Comparison of ENCODE assay signal across 24 mouse cellular contexts in the genomic region with DNA sequence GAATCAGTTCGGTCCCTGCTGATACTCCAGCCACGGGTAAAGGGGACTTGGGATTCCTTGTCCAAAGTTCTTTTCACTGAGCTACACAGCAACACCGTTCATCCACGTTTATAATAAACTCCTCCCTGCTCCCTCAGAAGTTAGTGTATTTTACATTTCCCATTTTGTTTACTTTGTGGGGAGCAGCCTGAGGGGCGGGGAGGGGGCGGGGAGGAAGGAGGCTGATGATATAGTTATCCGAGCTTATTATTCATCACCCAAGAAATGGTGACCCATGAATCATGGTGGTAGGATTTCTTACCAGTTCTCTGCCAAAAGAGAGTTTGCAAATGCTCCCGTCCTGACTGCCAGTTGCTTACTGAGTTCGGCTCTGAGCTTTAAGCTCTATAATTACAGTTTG. TPM values are rescaled to one million over a fixed set of nuclear protein-coding genes. Genes with fewer than 3 reads are reported as not detected.
DNase-seq lines count a peak whose midpoint lies in the region; ATAC-seq and TF ChIP-seq lines count a peak whose summit lies in the region.
"Had no signal": no experiment of that assay in that cellular context is flagged by ENCODE, and none has a peak within 500 bp of the region (broad histone marks: within the 10 kb centered on the region; RNA-seq: fewer than 3 reads in every experiment).

No protein-coding gene starts in this region.

- H3K4me1 ChIP-seq in lung, embryonic 15.5 days = peaks cover 29% of the 10 kb centered on the region
- H3K4me1 ChIP-seq in lung, adult 2 months (ENCODE audit: control insufficient read depth, insufficient read depth, low read length) = no peaks in the 10 kb centered on the region; the same call in 1 of the 2 replicates
- peaks cover 24% of the 10 kb centered on the region for H3K4me1 ChIP-seq in intestine, embryonic 14.5 days (replicated peaks; ENCODE audit: control insufficient read depth, insufficient read depth, low read length)
- peaks cover 25% of the 10 kb centered on the region for H3K4me1 ChIP-seq in stomach, embryonic 14.5 days (ENCODE audit: control insufficient read depth, insufficient read depth, low read length)

- H3K9ac ChIP-seq in lung, embryonic 15.5 days = no peak overlapping the region
- no peak overlapping the region for H3K9ac ChIP-seq in intestine, embryonic 14.5 days (ENCODE audit: low read length)
- no peak overlapping the region for H3K9ac ChIP-seq in stomach, embryonic 14.5 days (replicated peaks; ENCODE audit: low read depth, low read length)
- H3K9ac ChIP-seq: forebrain, postnatal 0 days; neural tube, embryonic 12.5 days had no signal

- no peaks in the 10 kb centered on the region for H3K27me3 ChIP-seq in lung, embryonic 15.5 days
- no peaks in the 10 kb centered on the region for H3K27me3 ChIP-seq in intestine, embryonic 14.5 days (replicated peaks; ENCODE audit: control insufficient read depth, insufficient read depth, low read length)
- H3K27me3 ChIP-seq in stomach, embryonic 14.5 days (ENCODE audit: control insufficient read depth, insufficient read depth, low read length) = no peaks in the 10 kb centered on the region
- H3K27me3 ChIP-seq: CH12.LX; neural tube, embryonic 12.5 days had no signal

- 27% methylated on average over 9 of the region's 9 CpGs for WGBS in lung, embryonic 15.5 days
- 33% methylated on average over 9 of the region's 9 CpGs for WGBS in lung, adult 2 months
- WGBS in intestine, embryonic 14.5 days = 35% methylated on average over 9 of the region's 9 CpGs
- 34% methylated on average over 9 of the region's 9 CpGs for WGBS in stomach, embryonic 14.5 days

- no peak for TF ChIP-seq CTCF in lung, adult 2 months (IDR thresholded peaks at IDR 0.05; ENCODE audit: insufficient read depth, low read length)

- H3K4me2 ChIP-seq in lung, embryonic 15.5 days = peak overlapping the region; percentile 24
- peak overlapping the region; percentile 9; the same call in 1 of the 2 replicates for H3K4me2 ChIP-seq in intestine, embryonic 14.5 days (ENCODE audit: low read length)
- H3K4me2 ChIP-seq in stomach, embryonic 14.5 days (replicated peaks; ENCODE audit: low read depth, low read length) = peak overlapping the region; percentile 20; the same call in 1 of the 2 replicates
- H3K4me2 ChIP-seq: neural tube, embryonic 12.5 days had no signal

- intact Hi-C loops in heart, postnatal 25 days (cut with DNase I) = no loop called here

- ATAC-seq in lung, embryonic 15.5 days (ENCODE audit: borderline replicate concordance, extremely low read depth, low FRiP score, low TSS enrichment) = no peak
- no peak for ATAC-seq in intestine, embryonic 14.5 days (replicated peaks; ENCODE audit: low FRiP score, low TSS enrichment, low read depth)
- 0 out of 2 replicates have a peak, but pooled peaks have one; percentile 53 for ATAC-seq in stomach, embryonic 14.5 days (ENCODE audit: insufficient number of reproducible peaks, insufficient read depth, low FRiP score, low read depth)
- ATAC-seq: forebrain, postnatal 0 days; hindbrain, embryonic 16.5 days had no signal

- no peak overlapping the region for H3K27ac ChIP-seq in lung, embryonic 15.5 days
- no peak overlapping the region for H3K27ac ChIP-seq in intestine, embryonic 14.5 days (ENCODE audit: low read depth)
- peak overlapping the region; percentile 64; the same call in 1 of the 2 replicates for H3K27ac ChIP-seq in stomach, embryonic 14.5 days (ENCODE audit: low read length)
- H3K27ac ChIP-seq: heart, embryonic 10.5 days; hindbrain, embryonic 10.5 days; limb, embryonic 10.5 days; macrophage; midbrain, embryonic 10.5 days; neural tube, embryonic 12.5 days had no signal

- TF ChIP-seq POLR2A in lung, adult 2 months (IDR thresholded peaks at IDR 0.05; ENCODE audit: borderline replicate concordance, extremely low read depth, low read depth, low read length) = no peak

- H3K4me3 ChIP-seq in lung, embryonic 15.5 days = no peak overlapping the region
- H3K4me3 ChIP-seq in lung, adult 2 months (replicated peaks; ENCODE audit: extremely low read depth, low read depth, low read length) = no peak overlapping the region
- H3K4me3 ChIP-seq in intestine, embryonic 14.5 days (ENCODE audit: low read depth, low read length) = no peak overlapping the region
- no peak overlapping the region for H3K4me3 ChIP-seq in stomach, embryonic 14.5 days (ENCODE audit: low read depth, low read length)
- H3K4me3 ChIP-seq: heart, embryonic 10.5 days; hindbrain, embryonic 10.5 days; limb, embryonic 10.5 days; midbrain, embryonic 10.5 days; neural tube, embryonic 12.5 days had no signal

- DNase-seq in heart, adult 11 months = peak; percentile 23
- no peak for DNase-seq in heart, postnatal 4 days
- no peak for DNase-seq in lung, adult 2 months
- no peak for DNase-seq in intestine, embryonic 14.5 days (ENCODE audit: low spot score)
- no peak for DNase-seq in left cerebral cortex, adult 8-10 months (ENCODE audit: low spot score in 2 of 2)
- no peak for DNase-seq in heart, postnatal 25 days (ENCODE audit: low spot score)
- DNase-seq: adrenal gland, adult 2 months; cerebellum, adult 11 months; cerebellum, adult 9-11 months; forebrain, postnatal 0 days; kidney, adult 18-20 months; retina, postnatal 1 day; right cerebral cortex, postnatal 25 days had no signal

- H3K36me3 ChIP-seq in lung, embryonic 15.5 days = no peaks in the 10 kb centered on the region
- H3K36me3 ChIP-seq in intestine, embryonic 14.5 days (ENCODE audit: control insufficient read depth, insufficient read depth, low read length) = no peaks in the 10 kb centered on the region
- H3K36me3 ChIP-seq in stomach, embryonic 14.5 days (ENCODE audit: control insufficient read depth, insufficient read depth, low read length) = no peaks in the 10 kb centered on the region
- H3K36me3 ChIP-seq: G1E; heart, embryonic 10.5 days; neural tube, embryonic 12.5 days had no signal

- no peaks in the 10 kb centered on the region for H3K9me3 ChIP-seq in lung, embryonic 15.5 days
- no peaks in the 10 kb centered on the region for H3K9me3 ChIP-seq in intestine, embryonic 14.5 days (ENCODE audit: control insufficient read depth, low read length)
- H3K9me3 ChIP-seq in stomach, embryonic 14.5 days (ENCODE audit: control insufficient read depth, low read depth, low read length) = no peaks in the 10 kb centered on the region
- H3K9me3 ChIP-seq: heart, embryonic 10.5 days; hindbrain, embryonic 10.5 days; limb, embryonic 10.5 days; midbrain, embryonic 10.5 days; neural tube, embryonic 12.5 days had no signal

RNA-seq across cellular contexts. Expression of gene Map2k6, which starts 6.7 kb away (rescaled TPM):
- 10 to 100 TPM; 11.8 to 15.0 TPM for total RNA-seq in heart, postnatal 4 days (2021)
- polyA plus RNA-seq in lung, embryonic 15.5 days (2015; fragmentation: Nextera tagmentation; extraction: Ambion mirVana) = 20.6 and 21.2 TPM in 2 replicates
- polyA plus RNA-seq in lung, adult 2 months (2012; rRNA removed) = 2.1 and 2.3 TPM in 2 replicates
- 25.5 and 26.4 TPM in 2 replicates for polyA plus RNA-seq in intestine, embryonic 14.5 days (2014; fragmentation: Nextera tagmentation; extraction: Ambion mirVana)
- polyA plus RNA-seq in stomach, embryonic 14.5 days (2014; fragmentation: Nextera tagmentation; extraction: Ambion mirVana) = 26.7 and 27.3 TPM in 2 replicates
- total RNA-seq in left cerebral cortex, adult 8-10 months (2022) = 10 to 100 TPM; 21.9 to 23.5 (median 22.6) TPM
- total RNA-seq in heart, postnatal 25 days (2021) = 1 to 10 TPM; 5.8 to 6.7 TPM
- polyA plus RNA-seq: G1E had no signal
